Mouse (Mus musculus) T-cell, adult 2 months (primary cell): ENCODE data around the gene Dhrs7b.
"Not testable (repeated sequence)": the region's sequence is repeated elsewhere in the genome, so short reads cannot be mapped to it uniquely, and the experiment has no call there.

Source experiments
- DNase-seq: peaks from one replicate; pipeline ENCODE4 v3.0.0; 2022; ENCODE audit warnings: low spot score

Dhrs7b gene

GRCm38 (mm10) chr11:60841467-60842200, 11.2 kb downstream of the Dhrs7b start:
- no peak for DNase-seq

- no peak for DNase-seq
Observed at GRCm38 (mm10) chr11:60843412-60843811, 13.0 kb downstream of the Dhrs7b start.

- no peak for DNase-seq
Observed at GRCm38 (mm10) chr11:60845415-60845814, 15.0 kb downstream of the Dhrs7b start.

DNA sequence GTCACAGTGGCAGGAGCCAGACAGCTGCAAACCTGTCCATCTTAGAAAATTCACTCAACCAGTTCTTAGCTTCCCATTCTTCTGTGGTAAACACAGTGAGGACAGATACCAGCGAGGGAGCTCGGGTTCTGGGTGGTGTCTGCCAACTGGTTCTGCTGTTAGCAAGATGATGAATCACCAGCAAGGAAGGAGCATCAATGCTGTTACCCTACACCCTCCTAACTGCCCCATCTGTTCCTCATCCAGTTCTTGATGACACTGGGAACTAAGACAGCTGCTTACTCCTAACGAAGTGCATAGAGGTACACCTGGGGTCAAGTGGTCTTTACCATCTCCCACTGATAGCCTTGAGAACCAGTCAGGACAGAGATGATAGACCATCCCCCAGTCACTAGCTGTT, 26.2 kb downstream of the Dhrs7b start:
- DNase-seq = no peak

- no peak for DNase-seq
Observed at GRCm38 (mm10) chr11:60861993-60862392, 31.6 kb downstream of the Dhrs7b start.

DNA sequence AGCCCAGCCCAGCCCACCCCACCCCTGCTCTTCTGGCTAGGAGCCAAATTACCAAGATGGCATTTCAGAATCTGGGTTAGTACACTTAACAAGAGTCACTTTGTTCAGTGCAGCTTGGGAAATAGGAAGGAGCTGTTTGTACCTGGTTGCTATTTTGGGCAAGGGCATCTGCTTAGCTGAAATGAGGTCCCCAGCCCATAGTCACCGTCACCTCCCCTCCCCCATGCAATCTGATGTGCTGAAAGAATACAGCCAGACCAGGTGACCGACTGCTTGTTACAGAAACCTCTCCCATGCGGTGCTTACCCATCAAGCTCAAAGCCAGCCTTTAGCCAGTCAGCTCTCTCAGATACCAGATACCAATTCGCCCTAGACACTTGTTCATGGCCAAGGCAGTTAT, 32.8 kb downstream of the Dhrs7b start:
- DNase-seq = no peak

- DNase-seq = no peak
Observed at GRCm38 (mm10) chr11:60864166-60864565, 33.7 kb downstream of the Dhrs7b start.

DNA sequence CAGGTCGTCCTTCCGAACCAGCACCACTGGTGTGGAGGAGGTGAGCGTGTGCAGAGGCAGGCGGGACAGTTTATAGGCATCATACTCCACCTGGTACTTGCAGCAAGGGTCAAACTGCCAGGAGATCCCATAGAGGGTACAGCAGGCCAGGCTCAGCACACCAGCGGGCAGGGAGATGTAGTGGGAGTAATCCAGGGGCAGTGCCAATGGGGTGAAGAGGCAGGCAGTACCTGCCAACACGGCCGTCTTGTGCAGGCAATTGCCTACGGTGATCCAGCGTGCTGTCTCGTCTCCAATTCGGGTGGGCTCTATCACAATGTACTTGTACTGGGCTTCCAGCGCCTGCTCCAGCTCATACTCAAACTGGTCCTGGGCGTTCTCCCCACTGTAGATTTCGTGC, 34.5 kb downstream of the Dhrs7b start:
- DNase-seq = no peak

GRCm38 (mm10) chr11:60866021-60866420, 35.6 kb downstream of the Dhrs7b start:
- DNase-seq = no peak

GRCm38 (mm10) chr11:60867456-60867855, 37.0 kb downstream of the Dhrs7b start:
- no peak for DNase-seq

DNA sequence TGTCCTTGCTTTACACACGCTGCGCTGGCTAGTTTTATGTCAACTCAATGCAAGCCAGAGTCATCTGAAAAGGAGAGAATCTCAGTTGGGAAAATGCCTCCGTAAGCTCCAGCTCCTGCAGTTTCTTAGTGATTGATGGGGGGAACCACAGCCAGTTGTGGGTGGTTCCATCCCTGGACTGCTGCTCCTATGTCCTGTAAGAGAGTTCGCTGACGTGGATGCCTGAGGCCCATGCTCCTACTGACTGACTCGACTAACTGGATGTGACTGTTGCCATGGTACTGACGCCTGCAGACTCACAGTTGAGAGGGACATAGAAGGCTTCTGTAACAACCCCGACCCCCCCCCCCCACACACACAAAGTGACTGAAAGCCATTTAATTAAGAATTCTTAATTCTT, 37.5 kb downstream of the Dhrs7b start:
- DNase-seq = no peak

DNA sequence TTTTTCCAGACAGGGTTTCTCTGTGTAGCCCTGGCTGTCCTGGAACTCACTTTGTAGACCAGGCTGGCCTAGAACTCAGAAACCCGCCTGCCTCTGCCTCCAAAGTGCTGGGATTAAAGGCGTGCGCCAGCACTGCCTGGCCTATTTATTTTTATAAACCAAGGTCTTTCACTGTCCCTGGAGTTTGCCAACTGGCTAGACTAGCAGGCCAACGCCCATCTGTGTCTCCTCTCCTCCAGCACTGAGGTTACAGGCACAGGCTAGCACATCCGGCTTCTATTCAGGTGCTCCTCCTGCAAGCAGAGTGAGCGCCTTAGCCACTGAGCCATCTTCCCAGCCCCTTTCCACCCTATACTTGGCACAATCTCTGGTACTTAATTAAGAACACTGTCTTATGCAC, 39.0 kb downstream of the Dhrs7b start:
- DNase-seq = not testable (repeated sequence)

- DNase-seq = no peak
Observed at GRCm38 (mm10) chr11:60871409-60871808, 41.0 kb downstream of the Dhrs7b start.

GRCm38 (mm10) chr11:60873101-60873500, 42.7 kb downstream of the Dhrs7b start:
- DNase-seq = no peak

- DNase-seq = no peak
Observed at GRCm38 (mm10) chr11:60878056-60878612, 47.7 kb downstream of the Dhrs7b start.

DNA sequence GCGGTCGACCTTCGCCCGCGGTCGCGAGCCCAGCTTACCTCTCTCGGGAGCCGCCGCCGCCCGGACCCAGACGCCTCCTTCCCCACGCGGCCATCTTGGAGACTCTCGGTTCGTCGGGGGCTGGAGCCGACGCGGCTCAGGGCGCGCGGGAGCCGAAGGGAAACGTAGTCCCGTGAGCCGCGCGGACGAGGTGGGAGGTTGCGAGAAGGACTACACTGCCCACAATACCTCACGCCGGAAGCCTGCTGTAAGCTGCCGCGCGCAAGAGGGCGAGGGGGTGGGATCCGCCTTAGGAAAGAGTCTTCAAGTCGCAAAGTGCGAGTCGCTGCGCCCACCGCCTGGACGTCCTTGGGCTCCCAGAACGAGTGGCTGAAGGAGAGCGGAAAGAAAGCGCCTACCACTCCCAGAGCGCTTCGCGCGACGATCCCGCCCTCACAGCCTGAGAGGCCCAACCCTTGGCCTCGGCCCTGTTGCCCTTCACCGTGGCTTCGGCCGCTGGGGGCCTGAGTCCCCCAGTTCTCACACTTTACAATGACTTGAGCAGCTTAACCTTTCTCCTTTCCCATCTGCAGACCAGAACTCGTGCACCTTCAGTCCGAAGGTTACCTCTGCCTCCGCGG, 48.4 kb downstream of the Dhrs7b start, which contains the start of gene Tmem11:
Gene Tmem11, minus strand, starts transcription at position 598 of the 620 bp plus-strand sequence.
- DNase-seq = peak; percentile 96

- DNase-seq = peak; percentile 78
Observed at GRCm38 (mm10) chr11:60879423-60879822, 49.0 kb downstream of the Dhrs7b start.

DNA sequence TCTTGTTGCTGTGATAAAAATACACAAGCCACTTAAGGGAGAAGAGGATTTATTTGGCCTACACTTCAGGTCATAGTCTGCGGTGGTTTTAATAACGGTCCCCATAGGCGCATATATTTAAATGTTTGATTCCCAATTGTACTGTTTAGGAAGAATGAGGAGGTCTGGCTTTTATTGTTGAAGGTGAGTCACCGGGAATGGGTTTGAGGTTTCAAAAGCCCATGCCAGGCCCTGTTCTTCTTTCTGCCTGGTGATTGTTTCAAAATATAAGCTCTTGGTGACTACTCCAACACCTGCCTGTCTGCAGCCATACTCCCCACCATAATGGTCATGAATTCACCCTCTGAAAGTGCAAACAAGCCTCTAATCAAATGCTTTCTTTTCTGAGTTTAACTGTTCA, 50.1 kb downstream of the Dhrs7b start:
- DNase-seq = no peak

GRCm38 (mm10) chr11:60882386-60882785, 52.0 kb downstream of the Dhrs7b start:
- DNase-seq = no peak

DNA sequence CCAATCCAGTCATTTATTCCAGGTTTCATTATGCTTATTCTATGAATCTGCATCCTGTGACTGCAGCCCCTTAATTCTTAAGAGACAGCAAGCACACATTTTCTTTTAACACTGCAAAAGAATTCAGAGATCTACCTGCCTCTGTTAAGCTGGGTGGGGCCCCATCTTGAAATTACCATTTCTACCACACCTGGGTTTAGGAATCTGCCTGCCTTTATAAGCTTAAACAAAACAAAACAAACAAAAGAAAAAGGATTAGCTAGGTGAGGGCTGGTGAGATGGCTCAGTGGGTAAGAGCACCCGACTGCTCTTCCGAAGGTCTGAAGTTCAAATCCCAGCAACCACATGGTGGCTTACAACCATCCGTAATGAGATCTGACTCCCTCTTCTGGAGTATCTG, 56.6 kb downstream of the Dhrs7b start:
- DNase-seq = not testable (repeated sequence)

- DNase-seq = no peak
Observed at GRCm38 (mm10) chr11:60889861-60890260, 59.4 kb downstream of the Dhrs7b start.

DNA sequence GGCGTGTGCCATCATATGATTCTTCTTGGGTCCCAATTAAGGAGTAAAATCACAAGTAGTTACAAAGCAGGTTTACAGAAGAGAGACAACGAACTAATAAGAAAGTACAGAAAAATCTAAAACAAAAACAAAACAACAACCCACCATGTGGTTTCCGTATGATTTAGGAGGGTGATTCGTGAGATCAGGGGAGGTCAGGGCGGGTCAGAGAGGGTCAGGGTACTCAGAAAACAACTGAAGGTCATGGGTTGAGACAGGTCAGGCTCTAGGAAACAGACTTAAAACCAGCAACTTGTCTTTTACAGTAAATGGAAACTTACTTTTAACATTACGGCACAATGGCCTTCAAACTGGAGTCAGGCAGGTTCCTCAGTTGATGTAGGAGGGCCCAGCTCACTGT, 59.9 kb downstream of the Dhrs7b start:
- no peak for DNase-seq

DNA sequence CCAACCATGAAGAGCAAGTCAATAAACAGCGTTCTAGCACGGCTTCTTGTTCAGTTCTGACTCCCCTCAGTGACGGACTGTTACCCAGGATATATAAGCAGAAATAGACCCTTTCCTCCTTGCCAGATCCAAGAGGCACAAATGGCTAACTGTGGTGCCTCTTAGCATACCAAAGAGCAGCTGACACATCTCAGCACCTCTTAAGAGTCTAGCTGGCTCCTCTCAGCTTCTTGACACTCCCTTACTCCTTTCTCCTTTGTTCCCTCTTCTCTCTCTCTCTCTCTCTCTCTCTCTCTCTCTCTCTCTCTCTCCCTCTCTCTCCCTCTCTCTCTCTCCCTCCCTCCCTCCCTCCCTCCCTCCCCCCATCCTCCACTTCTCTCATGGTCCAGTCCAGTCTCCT, 60.3 kb downstream of the Dhrs7b start:
- no peak for DNase-seq
